Mouse (Mus musculus) CD4-positive naive resting alpha-beta T cell, adult 57 days (primary cell): ENCODE results near the gene Col16a1. TPM values are rescaled to one million over a fixed set of nuclear protein-coding genes. Genes with fewer than 3 reads are reported as not detected.

Source experiments
- total RNA-seq: library from RNA; stranded (reverse); gene quantifications from one replicate; pipeline ENCODE4 v1.2.4, GENCODE M21; 2023

Gene Col16a1
- total RNA-seq = 1.7 TPM

GRCm38 (mm10) chr4:130047331-130048202 is at the start of gene Col16a1:
Gene Col16a1, plus strand, starts transcription at chr4:130047840.

GRCm38 (mm10) chr4:130102111-130102651 is 54.5 kb downstream of the Col16a1 start, which contains the start of gene Pef1:
Gene Pef1, plus strand, starts transcription at chr4:130102558.

GRCm38 (mm10) chr4:130139214-130139492 is 91.5 kb downstream of the Col16a1 start, which contains the start of gene Hcrtr1:
Gene Hcrtr1, minus strand, starts transcription at chr4:130139359.

Other genes starting within 250 kb of the Col16a1 start
- gene Ptp4a2, start 236.6 kb upstream of the Col16a1 start, total RNA-seq = 328 TPM
- gene Spocd1, start 118.6 kb upstream of the Col16a1 start, total RNA-seq = not detected
- 0.27 TPM for gene Adgrb2, start 63.0 kb upstream of the Col16a1 start, total RNA-seq
- gene Pef1, start 54.7 kb downstream of the Col16a1 start, total RNA-seq = 27.2 TPM
- not detected for gene Hcrtr1, start 91.5 kb downstream of the Col16a1 start, total RNA-seq
- 0.98 TPM for gene Tinagl1, start 127.3 kb downstream of the Col16a1 start, total RNA-seq
- gene Gm853, start 174.6 kb downstream of the Col16a1 start, total RNA-seq = not detected
- not detected for gene Serinc2, start 231.4 kb downstream of the Col16a1 start, total RNA-seq